Mouse (Mus musculus): ENCODE measurements around the gene Cdc73.

Cdc73 gene

DNA sequence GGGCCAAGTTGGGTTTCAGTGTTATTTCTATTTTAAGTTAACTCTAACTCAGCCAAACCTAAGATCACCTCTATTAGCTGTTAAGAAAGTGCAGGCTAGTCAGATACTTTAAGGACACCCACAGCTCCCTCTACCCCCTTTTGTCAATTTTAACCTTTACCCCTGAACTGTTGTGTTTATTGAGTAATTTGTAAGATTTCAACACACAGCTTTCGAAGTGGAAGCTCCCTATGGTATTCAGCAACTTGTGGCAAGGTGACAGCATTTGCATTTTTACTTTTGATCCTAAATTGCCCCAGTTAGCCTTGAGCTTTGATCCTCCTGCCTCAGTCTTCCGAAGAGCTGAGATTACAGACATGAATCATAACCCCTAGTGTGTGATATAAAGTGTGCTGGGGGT is 148.1 kb downstream of the Cdc73 start:
- DNase-seq (ENCODE audit: extremely low read depth, low read depth) = no peak
